Mouse (Mus musculus): ENCODE data around the gene Cpne2.

DNA sequence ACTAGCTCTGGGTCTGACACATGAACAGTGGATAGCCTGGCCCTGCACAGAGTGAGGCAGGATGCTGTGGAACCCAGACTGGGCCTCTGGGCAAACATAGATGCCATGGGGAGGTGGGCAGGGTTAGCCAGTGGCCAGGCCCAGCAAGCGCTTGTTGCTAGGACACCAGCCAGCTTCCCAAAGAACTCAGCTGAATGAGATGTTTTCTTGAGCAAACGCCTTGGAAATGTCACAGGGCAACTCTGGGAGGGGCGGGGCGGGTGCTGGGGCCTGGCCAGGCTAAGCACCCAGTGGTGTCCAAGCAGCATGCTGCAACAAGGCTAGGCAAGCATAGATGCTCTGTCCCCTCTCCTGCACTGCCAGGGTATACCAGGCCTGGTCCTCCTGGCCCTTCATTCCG, 28.5 kb downstream of the Cpne2 start:
- TF ChIP-seq CTCF (IDR thresholded peaks at IDR 0.05; ENCODE audit: low read depth) (no peak), EP300 (IDR thresholded peaks at IDR 0.05; ENCODE audit: low read depth) (no peak)

Measured in liver, embryonic 14.5 days (tissue).